Mouse (Mus musculus): Measurements from ENCODE around the gene Klrb1f.
"Not testable (repeated sequence)": the region's sequence is repeated elsewhere in the genome, so short reads cannot be mapped to it uniquely, and the experiment has no call there.

Gene Klrb1f

GRCm38 (mm10) chr6:129045601-129046000 lies at the start of gene Klrb1f:
Gene Klrb1f, plus strand, starts transcription at chr6:129045901.
- no peak for DNase-seq (ENCODE audit: low read depth, low spot score)

- DNase-seq (ENCODE audit: low read depth, low spot score): peak; percentile 46
Measured at GRCm38 (mm10) chr6:128996054-128996767, 49.5 kb upstream of the Klrb1f start.

GRCm38 (mm10) chr6:128996768-128997442 lies 48.8 kb upstream of the Klrb1f start:
- peak; percentile 59 for DNase-seq (ENCODE audit: low read depth, low spot score)

GRCm38 (mm10) chr6:129001392-129001791 lies 44.3 kb upstream of the Klrb1f start:
- DNase-seq (ENCODE audit: low read depth, low spot score): peak; percentile 63

GRCm38 (mm10) chr6:129008552-129008951 lies 37.1 kb upstream of the Klrb1f start:
- no peak for DNase-seq (ENCODE audit: low read depth, low spot score)

- DNase-seq (ENCODE audit: low read depth, low spot score): peak; percentile 35
Measured at GRCm38 (mm10) chr6:129009846-129010504, 35.7 kb upstream of the Klrb1f start.

- no peak for DNase-seq (ENCODE audit: low read depth, low spot score)
Measured at GRCm38 (mm10) chr6:129010505-129010873, 35.2 kb upstream of the Klrb1f start.

- not testable (repeated sequence) for DNase-seq (ENCODE audit: low read depth, low spot score)
Measured at GRCm38 (mm10) chr6:129012012-129012411, 33.7 kb upstream of the Klrb1f start.

GRCm38 (mm10) chr6:129012966-129013365 lies 32.7 kb upstream of the Klrb1f start:
- DNase-seq (ENCODE audit: low read depth, low spot score): peak; percentile 33

- DNase-seq (ENCODE audit: low read depth, low spot score): no peak
Measured at GRCm38 (mm10) chr6:129013762-129014276, 31.9 kb upstream of the Klrb1f start.

GRCm38 (mm10) chr6:129014399-129014798 lies 31.3 kb upstream of the Klrb1f start:
- DNase-seq (ENCODE audit: low read depth, low spot score): peak; percentile 87

- no peak for DNase-seq (ENCODE audit: low read depth, low spot score)
Measured at GRCm38 (mm10) chr6:129027451-129028248, 18.1 kb upstream of the Klrb1f start.

- no peak for DNase-seq (ENCODE audit: low read depth, low spot score)
Measured at GRCm38 (mm10) chr6:129030175-129030824, 15.4 kb upstream of the Klrb1f start.

- no peak for DNase-seq (ENCODE audit: low read depth, low spot score)
Measured at GRCm38 (mm10) chr6:129030964-129031363, 14.7 kb upstream of the Klrb1f start.

GRCm38 (mm10) chr6:129033397-129033796 lies 12.3 kb upstream of the Klrb1f start:
- DNase-seq (ENCODE audit: low read depth, low spot score): peak; percentile 79

GRCm38 (mm10) chr6:129035017-129035416 lies 10.7 kb upstream of the Klrb1f start:
- DNase-seq (ENCODE audit: low read depth, low spot score): no peak

- no peak for DNase-seq (ENCODE audit: low read depth, low spot score)
Measured at GRCm38 (mm10) chr6:129036326-129036725, 9.4 kb upstream of the Klrb1f start.

- DNase-seq (ENCODE audit: low read depth, low spot score): peak; percentile 61
Measured at GRCm38 (mm10) chr6:129036890-129037463, 8.7 kb upstream of the Klrb1f start.

GRCm38 (mm10) chr6:129041470-129041869 lies 4.2 kb upstream of the Klrb1f start:
- no peak for DNase-seq (ENCODE audit: low read depth, low spot score)

GRCm38 (mm10) chr6:129042470-129042869 lies 3.2 kb upstream of the Klrb1f start:
- DNase-seq (ENCODE audit: low read depth, low spot score): no peak

GRCm38 (mm10) chr6:129048381-129048780 lies 2.7 kb downstream of the Klrb1f start:
- DNase-seq (ENCODE audit: low read depth, low spot score): no peak
